Mouse (Mus musculus): ENCODE results near the gene Lpin1. TPM values are rescaled to one million over a fixed set of nuclear protein-coding genes. Genes with fewer than 3 reads are reported as not detected.

The Lpin1 gene
- polyA plus RNA-seq, 1 experiment from 2014 or later: 6.8 TPM

DNA sequence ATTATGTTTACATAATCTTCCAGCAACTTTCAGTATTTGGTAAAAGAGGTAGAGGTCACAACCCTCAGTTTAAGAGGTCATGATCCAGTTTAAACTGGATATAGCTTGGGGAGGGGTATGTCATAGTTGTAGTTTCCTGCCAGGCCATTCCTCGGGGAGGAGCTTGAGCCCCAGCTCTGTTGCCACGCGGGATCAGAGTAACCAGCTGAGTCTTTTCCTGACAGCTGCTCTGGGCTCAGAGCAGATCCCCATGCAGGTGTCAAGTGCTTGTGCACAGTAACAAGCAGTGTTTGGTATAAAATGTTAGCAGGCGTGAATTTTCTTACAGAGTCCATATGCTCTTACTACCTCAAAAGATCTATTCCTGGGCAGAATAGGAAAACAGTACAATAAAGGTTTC lies 112.8 kb downstream of the Lpin1 start:
- no peak for TF ChIP-seq CTCF (IDR thresholded peaks at IDR 0.05)
- H3K27me3 ChIP-seq: no peaks in the 10 kb centered on the region
- in situ Hi-C loops (cut with MboI; ENCODE audit: low pct_unique_long_range_greater_than_20kb): no loop called here
- CTCF ChIA-PET: interaction anchor here (1.7 kb wide), 1 partner anchor 12 kb away, joined by 7 read pairs; no protein-coding TSS in a partner anchor
- POLR2A ChIA-PET: no interaction called here
- DNase-seq (ENCODE audit: low read depth, low spot score) (no peak), ATAC-seq (no peak)

GRCm38 (mm10) chr12:16492713-16493112 lies 118.1 kb downstream of the Lpin1 start:
- ChIA-PET POLR2A (interaction anchor here (0.8 kb wide), 1 partner anchor 10 kb away, joined by 3 read pairs; no protein-coding TSS in a partner anchor), CTCF (no interaction called here)
- in situ Hi-C loops (cut with MboI; ENCODE audit: low pct_unique_long_range_greater_than_20kb): no loop called here
- no peaks in the 10 kb centered on the region for H3K27me3 ChIP-seq
- ATAC-seq: no peak
- no peak for DNase-seq (ENCODE audit: low read depth, low spot score)
- TF ChIP-seq CTCF (IDR thresholded peaks at IDR 0.05): no peak

- ChIA-PET POLR2A (no interaction called here), CTCF (no interaction called here)
- ATAC-seq: no peak
- DNase-seq (ENCODE audit: low read depth, low spot score): no peak
- no peaks in the 10 kb centered on the region for H3K27me3 ChIP-seq
- no peak for TF ChIP-seq CTCF (IDR thresholded peaks at IDR 0.05)
- in situ Hi-C loops (cut with MboI; ENCODE audit: low pct_unique_long_range_greater_than_20kb): no loop called here
These were observed 121.9 kb downstream of the Lpin1 start for GRCm38 (mm10) chr12:16488899-16489298.

- DNase-seq (ENCODE audit: low read depth, low spot score) (no peak), ATAC-seq (no peak)
- ChIA-PET CTCF (interaction anchor here (0.7 to 0.9 kb wide), 2 partner anchors 8 to 133 kb away, joined by 3 read pairs; no protein-coding TSS in a partner anchor), POLR2A (no interaction called here)
- in situ Hi-C loops (cut with MboI; ENCODE audit: low pct_unique_long_range_greater_than_20kb): no loop called here
- H3K27me3 ChIP-seq: peaks cover 5% of the 10 kb centered on the region
- TF ChIP-seq CTCF (IDR thresholded peaks at IDR 0.05): no peak
These were observed 123.3 kb downstream of the Lpin1 start for GRCm38 (mm10) chr12:16487453-16487852.

Other genes with a start within 250 kb of the Lpin1 start
- gene Ntsr2, start 42.4 kb upstream of the Lpin1 start, polyA plus RNA-seq (2021): not detected
- 0.04 TPM for gene Greb1, start 189.9 kb upstream of the Lpin1 start, polyA plus RNA-seq (2021)
- 35.3 TPM for gene E2f6, start 200.0 kb upstream of the Lpin1 start, polyA plus RNA-seq (2021)

All from Patski (cell line).